Mouse (Mus musculus): ENCODE results near the gene Usp19. TPM values are rescaled to one million over a fixed set of nuclear protein-coding genes. Genes with fewer than 3 reads are reported as not detected.

Gene Usp19
- total RNA-seq (2014; fragmentation: Nextera tagmentation) (127 and 134 TPM in 2 replicates), total RNA-seq (2017) (37.8 and 51.0 TPM in 2 replicates)

DNA sequence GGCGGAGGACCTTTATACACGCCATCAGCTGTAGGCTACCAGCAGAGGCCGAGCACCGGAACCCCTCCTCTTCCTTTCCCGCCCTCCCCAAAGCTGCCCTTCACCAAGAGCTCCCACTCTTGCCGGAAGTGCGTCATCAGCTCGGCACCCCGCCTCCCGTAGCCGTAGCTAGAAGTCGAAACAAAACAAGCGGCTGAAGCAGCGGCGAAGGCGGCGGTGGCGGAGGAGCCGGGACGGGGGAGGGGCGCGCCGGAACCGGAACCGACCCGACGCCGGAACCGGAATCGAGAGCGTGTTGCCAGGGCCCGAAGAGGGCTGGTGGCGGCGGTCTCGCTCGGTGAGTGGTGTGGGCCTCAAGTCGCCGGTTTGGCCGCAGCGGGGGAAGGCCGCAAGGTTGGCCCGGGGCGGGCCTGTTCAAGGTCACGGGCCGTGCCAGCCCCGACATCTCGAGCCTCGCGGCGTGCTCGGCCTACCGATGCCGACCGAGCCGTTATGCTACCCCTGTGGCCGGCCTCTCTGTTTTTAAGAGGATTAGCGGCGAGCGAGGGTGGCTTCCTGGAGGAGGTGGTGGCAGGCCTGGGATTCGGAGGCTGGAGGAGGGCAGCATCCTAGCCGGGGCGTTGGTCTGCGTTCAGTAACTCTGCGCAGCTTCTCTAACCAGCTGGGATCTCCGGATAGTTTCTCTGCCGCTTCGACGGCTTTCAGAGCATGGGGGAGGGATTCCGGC is at the start of gene Usp19:
Gene Usp19 (plus strand): TSS at position 44 of the 727 bp plus-strand sequence.
- peak; percentile 85 for ATAC-seq (replicated peaks; ENCODE audit: low FRiP score, low TSS enrichment, poor library complexity, severe bottlenecking)

GRCm38 (mm10) chr9:108441236-108441919 is 49.0 kb upstream of the Usp19 start:
- ATAC-seq (replicated peaks; ENCODE audit: low FRiP score, low TSS enrichment, poor library complexity, severe bottlenecking) = no peak

DNA sequence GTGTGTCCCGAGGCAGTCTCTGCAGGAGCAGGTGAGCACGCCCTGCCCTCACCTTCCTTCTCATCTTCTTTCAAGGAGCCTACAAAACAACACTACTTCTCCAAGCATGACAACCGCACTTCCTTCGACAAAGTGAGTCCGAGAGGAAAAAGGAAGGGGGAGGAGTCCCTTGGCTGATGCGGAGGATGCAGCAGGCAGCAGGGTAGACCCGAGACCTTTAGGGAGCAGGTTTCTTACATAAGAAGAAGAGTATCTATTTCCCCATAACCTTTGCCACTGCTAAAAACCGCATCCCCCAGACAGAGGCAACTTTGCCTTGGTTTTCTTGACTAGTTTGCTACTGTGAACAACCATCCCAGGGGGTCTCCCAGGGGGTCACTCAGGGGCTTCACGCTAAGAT is 45.3 kb upstream of the Usp19 start:
- no peak for ATAC-seq (replicated peaks; ENCODE audit: low FRiP score, low TSS enrichment, poor library complexity, severe bottlenecking)

GRCm38 (mm10) chr9:108449860-108450259 is 40.5 kb upstream of the Usp19 start:
- ATAC-seq (replicated peaks; ENCODE audit: low FRiP score, low TSS enrichment, poor library complexity, severe bottlenecking) = no peak

DNA sequence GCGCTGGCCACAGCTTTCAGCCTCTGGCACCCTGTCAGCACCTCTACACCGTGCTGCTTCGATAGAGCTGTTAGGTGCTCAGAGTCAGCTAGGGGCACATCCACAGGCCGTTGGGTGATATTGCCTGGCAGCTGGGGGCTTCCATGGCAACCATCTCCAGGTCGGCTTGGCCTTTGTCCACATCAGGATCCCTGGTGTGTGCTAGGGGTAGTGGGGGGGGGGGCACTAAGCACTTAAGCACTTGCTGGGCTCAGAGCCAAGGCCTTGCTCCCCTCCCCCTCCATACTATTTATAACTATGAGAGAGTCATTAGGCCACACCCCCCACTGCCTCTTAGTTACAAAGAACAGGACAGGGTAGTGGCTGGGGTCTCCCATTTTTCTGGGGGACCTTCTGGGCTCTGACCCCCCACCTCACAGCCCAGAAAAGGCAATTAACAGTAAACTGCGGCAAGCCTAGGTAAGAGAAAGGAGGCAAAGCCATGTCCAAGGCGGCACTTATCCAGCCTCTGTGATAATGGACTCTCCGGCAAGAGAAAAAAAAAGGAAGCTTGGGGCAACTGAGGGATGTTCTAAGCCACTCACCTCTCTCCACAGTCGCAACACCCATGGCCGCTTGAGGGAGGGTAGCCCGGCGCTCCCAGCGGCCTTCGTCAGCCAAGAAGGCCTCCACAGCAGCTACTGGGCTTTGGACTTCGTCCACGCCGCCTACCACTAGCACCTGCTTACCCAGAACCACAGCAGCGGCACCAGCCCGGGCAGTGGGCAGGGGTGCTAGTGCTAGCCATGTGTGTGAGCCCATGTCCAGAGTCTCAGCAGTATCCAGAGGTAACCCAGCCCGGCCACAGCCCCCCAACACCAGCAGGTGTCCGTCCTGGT is 39.9 kb upstream of the Usp19 start:
- ATAC-seq (replicated peaks; ENCODE audit: low FRiP score, low TSS enrichment, poor library complexity, severe bottlenecking) = peak; percentile 36

- peak; percentile 15; the same call in 1 of the 2 replicates for ATAC-seq (replicated peaks; ENCODE audit: low FRiP score, low TSS enrichment, poor library complexity, severe bottlenecking)
Measured at GRCm38 (mm10) chr9:108451170-108451493, 39.3 kb upstream of the Usp19 start.

- no peak for ATAC-seq (replicated peaks; ENCODE audit: low FRiP score, low TSS enrichment, poor library complexity, severe bottlenecking)
Measured at GRCm38 (mm10) chr9:108451519-108452160, 38.8 kb upstream of the Usp19 start.

DNA sequence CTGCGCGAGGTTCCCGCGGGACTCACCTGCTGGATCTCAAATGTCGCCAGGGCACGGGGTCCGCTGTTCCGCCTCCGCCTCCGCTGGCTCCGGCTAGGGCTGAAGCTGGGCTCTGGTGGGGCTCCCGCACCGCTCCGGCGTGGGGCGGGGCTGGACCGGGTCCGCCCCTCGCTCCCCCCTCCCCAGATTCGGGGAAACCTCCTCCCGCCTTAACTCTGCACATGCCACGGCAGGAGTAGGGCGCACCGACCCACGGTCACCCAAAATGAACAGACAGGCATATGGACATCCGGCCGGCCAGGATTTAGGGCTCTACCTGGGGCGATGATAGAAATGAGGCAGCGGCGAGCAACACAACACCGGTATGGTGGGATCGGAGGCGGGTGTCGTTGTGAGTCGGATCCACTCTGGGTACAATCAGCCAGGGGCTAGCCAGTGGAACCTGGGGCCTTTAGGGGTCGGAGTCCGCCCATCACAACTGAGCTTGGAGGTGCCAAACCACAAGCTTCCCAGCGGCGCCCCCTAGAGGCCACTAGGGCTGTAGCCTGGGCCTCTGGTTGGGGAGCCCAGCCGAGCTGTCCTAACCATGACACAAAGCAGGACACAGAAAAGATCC is 38.0 kb upstream of the Usp19 start:
- ATAC-seq (replicated peaks; ENCODE audit: low FRiP score, low TSS enrichment, poor library complexity, severe bottlenecking) = peak; percentile 67

- ATAC-seq (replicated peaks; ENCODE audit: low FRiP score, low TSS enrichment, poor library complexity, severe bottlenecking) = peak; percentile 6; the same call in 1 of the 2 replicates
Measured at GRCm38 (mm10) chr9:108452911-108453310, 37.5 kb upstream of the Usp19 start.

- ATAC-seq (replicated peaks; ENCODE audit: low FRiP score, low TSS enrichment, poor library complexity, severe bottlenecking) = no peak
Measured at GRCm38 (mm10) chr9:108453458-108453857, 36.9 kb upstream of the Usp19 start.

DNA sequence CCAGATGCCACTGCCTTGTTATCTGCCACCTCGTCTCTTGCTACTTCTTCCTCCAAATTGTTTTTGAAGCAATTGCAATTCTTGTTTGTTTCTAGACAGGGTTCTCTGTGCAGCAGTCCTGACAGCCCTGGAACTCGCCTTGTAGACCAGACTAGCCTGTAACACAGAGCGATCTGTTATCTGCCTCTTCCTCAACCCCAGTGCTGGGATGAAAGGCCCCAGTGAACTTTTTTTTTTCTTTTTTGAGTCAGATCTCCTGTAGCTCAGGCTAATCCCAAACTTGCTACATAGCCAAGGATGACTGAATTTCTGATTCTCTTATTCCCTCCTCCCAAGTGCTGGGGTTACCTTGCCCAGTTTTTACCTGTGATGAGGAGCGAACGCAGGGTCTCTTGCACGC is 36.0 kb upstream of the Usp19 start:
- no peak for ATAC-seq (replicated peaks; ENCODE audit: low FRiP score, low TSS enrichment, poor library complexity, severe bottlenecking)

DNA sequence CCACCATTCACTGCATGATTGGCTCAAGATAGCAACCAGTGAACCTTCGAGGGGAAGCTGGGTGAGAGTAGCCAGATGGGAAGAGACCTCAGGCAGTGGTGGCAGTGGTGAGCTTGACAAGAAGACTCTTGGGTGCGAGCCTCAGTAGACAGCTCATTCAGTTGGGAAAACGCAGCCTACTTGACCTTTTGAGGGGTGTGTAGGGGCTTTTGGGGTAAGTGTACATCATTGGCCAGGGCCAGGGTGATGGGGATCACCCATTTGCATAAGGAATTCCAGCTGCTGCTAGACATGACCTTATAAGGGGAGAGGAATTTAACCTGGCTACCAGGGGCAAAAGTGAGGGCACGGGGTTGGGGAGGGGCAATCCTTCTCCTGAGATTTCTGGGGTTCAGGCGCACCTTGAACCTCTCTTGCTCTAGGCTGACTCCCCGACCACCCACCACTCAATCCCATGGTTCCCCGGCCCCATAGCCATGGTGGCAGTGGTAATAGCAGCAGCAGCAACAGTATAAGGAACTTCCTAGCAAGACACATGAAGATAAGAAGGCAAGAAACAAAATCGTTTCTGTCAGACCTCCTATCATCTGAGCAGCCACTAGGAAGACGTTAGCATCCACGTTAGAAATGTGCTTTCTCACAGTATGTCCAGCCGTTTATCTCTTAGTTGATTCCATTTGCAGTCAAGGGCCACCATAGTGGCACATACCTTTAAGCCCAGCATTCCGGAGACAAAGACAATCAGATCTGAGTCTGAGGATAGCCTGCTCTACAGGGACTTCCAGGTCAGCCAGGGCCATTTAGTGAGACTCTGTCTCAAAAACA is 34.4 kb upstream of the Usp19 start:
- no peak for ATAC-seq (replicated peaks; ENCODE audit: low FRiP score, low TSS enrichment, poor library complexity, severe bottlenecking)

DNA sequence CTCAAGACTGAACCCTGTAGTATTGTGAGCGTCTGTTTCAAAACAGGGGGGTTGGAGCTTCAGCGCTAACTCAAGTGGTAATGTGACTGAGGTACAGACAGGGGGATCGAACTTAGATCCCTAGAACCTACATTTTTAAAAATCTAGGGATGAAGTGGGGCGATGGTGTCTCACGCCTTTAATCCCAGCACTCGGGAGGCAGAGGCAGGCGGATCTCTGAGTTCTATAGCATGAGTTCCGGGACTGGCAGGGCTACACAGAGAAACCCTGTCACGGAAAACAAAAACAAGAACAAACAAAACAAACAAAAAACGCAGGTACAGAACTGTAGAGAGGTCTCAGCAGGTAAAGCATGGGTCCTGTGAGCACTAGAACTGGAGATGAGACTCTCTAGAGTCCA is 33.4 kb upstream of the Usp19 start:
- ATAC-seq (replicated peaks; ENCODE audit: low FRiP score, low TSS enrichment, poor library complexity, severe bottlenecking) = no peak

GRCm38 (mm10) chr9:108459939-108460318 is 30.5 kb upstream of the Usp19 start:
- ATAC-seq (replicated peaks; ENCODE audit: low FRiP score, low TSS enrichment, poor library complexity, severe bottlenecking) = peak; percentile 10; the same call in 1 of the 2 replicates

DNA sequence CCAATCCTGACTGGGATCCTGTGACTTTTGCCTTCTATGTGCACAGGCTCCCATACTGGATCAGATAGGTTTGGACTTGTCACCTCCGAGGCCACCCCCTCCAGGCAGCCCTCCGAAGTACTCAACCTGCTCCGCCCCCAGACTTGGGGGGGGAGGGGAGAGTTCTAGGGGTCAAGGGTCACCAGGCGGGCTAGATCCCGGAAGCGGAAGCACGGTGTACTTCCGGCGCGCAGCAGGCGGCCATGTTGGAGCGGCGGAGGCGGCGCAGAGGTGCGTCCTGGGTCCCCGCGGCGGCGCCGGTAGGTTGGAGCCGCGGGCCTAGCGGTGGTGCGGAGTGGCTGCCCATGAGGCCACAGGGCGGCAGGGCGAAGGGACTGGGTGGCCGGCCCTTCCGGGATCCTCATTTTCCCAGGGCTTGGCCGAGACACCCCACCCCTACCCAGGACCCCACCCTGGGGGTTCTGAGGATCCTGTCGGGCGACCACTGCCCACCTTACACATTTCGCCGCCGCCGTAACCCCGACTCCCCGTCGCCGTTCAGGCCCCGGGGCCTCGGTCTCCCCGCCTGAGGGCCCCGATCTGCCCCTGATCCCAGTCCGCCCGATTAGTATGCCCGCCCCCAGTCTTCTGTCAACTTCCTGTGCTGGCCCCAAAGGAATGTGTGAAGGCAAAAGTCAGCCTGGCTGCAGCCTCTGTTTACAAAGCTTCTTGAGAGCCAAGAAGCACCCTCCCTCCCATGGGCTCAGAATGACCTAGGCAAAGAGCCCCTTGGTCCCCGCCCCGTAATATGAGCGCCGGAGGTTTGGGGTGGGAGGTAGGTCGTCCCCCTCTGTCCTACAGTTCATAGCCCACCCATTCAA is 29.9 kb upstream of the Usp19 start, which contains the start of gene Ccdc71:
Gene Ccdc71 (plus strand): TSS at position 209 of the 860 bp plus-strand sequence.
- peak; percentile 78 for ATAC-seq (replicated peaks; ENCODE audit: low FRiP score, low TSS enrichment, poor library complexity, severe bottlenecking)

DNA sequence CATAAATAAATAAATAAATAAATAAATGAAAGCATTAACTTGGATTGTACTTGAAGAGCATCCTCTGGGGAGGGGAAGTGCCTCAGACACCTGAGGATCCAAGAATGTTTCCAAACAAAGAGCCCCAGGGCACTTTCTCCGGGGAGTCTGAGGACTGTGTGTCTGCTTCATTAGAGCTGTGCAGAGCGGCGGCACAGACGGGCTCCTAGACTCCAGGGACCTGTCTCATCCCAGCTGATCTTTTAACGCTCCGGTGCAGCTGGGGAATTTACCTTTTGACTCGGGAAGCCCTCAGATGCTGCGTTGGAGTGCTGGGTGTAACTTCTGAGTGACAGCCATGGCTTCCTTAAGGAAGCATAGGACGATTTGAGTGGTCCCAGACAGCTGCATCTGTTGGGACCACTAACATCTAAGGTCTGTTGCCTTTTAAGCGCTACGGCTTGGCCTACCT is 29.2 kb upstream of the Usp19 start, which contains the start of gene Klhdc8b:
Gene Klhdc8b (minus strand): TSS at position 401 of the 451 bp plus-strand sequence.
- ATAC-seq (replicated peaks; ENCODE audit: low FRiP score, low TSS enrichment, poor library complexity, severe bottlenecking) = no peak

DNA sequence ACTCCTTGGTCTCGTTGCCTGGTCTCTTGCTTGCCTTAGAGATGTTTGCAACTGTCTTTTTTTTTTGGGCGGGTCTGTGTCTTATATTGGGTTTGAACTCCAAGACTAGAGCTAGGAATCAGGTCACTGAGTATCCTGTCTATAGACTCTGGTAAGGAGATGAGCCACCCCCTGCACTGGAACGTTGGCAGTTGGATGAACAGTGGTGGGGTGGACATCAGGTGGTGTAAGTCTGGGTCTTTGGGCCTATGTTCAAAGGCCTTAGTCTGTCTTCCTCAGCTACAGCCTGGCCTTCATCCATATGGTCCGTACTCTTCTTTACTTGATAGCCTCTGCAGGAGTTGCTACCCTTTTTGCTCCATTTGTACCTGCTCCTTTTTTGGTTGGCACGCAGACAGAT is 28.7 kb upstream of the Usp19 start:
- ATAC-seq (replicated peaks; ENCODE audit: low FRiP score, low TSS enrichment, poor library complexity, severe bottlenecking) = no peak
